Mouse (Mus musculus): ENCODE results near the gene Gm45716. TPM values are rescaled to one million over a fixed set of nuclear protein-coding genes. Genes with fewer than 3 reads are reported as not detected.

The Gm45716 gene
- total RNA-seq, 2 experiments from 2014 or later = 3.8 to 5.3 TPM

DNA sequence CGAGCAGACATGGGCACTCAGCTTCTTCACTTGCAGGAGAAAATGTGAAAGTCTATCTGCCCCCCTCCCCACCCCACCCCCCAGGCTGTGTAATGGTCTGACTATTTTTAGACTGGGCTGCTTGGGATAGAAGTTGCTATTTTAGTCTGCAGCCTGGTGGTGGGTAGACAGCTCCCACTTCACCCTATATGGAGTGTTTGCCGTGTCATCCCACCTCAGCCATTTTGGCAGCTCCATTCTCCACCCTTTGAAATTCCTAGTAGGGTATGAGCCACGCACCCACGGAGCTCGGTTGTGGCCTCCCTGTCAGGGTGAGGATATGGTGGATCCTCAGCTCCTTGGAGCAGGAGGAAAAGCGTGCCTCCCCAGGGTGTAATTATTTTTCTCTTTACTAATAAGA, 68.2 kb downstream of the Gm45716 start:
- no peak for TF ChIP-seq CTCF (IDR thresholded peaks at IDR 0.05)
- peak in 1 of 2 experiments; percentile 54 for DNase-seq (ENCODE audit: extremely low spot score in 1 of 2, low spot score in 2 of 2)
- intact Hi-C loops (cut with DNase I) = no loop called here
- H3K27ac ChIP-seq = peak overlapping the region; percentile 65
- H3K4me3 ChIP-seq = no peak overlapping the region

DNA sequence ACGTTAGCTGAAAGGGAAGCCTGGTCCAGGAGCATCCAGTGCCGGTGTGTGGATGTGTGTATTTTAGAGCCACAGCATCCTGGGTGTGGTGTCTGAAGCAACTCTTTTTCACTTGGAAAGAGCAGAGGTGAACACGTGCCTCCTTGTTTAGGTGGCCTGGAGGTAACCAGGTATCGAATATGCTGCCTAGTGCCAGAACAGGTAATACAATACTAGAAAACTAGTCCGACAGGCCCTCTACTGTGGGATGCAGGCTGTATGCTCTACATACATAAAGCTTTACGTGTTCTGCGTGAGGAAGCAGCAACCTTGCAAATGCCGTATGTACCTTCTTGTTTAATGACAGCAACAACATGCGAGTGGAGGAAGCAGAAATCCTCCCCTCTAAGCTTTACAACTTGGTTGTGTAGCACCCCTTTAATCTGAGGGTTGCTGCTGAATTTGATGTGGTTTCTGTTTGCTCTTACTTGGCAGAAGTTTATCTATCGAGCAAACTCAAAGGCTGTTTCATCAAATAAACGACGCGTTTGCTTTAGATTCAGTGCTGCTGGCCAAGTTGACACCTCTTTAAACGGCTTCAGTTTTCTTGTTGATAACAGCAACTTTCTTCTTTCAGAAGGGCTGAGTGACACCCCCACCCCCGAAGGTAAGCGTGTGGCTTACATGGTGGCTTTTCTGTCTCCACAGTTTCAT, 69.5 kb downstream of the Gm45716 start:
- no peak for DNase-seq (ENCODE audit: extremely low spot score in 1 of 2, low spot score in 2 of 2)
- Histone ChIP-seq H3K27ac (no peak overlapping the region; the same call in 1 of the 2 replicates), H3K4me3 (no peak overlapping the region)
- intact Hi-C loops (cut with DNase I) = no loop called here
- no peak for TF ChIP-seq CTCF (IDR thresholded peaks at IDR 0.05)

- TF ChIP-seq CTCF (IDR thresholded peaks at IDR 0.05) = no peak
- DNase-seq (ENCODE audit: extremely low spot score in 1 of 2, low spot score in 2 of 2) = no peak
- Histone ChIP-seq H3K4me3 (no peak overlapping the region), H3K27ac (no peak overlapping the region)
- intact Hi-C loops (cut with DNase I) = no loop called here
Measured at GRCm38 (mm10) chr11:90258321-90258927, 70.9 kb downstream of the Gm45716 start.

DNA sequence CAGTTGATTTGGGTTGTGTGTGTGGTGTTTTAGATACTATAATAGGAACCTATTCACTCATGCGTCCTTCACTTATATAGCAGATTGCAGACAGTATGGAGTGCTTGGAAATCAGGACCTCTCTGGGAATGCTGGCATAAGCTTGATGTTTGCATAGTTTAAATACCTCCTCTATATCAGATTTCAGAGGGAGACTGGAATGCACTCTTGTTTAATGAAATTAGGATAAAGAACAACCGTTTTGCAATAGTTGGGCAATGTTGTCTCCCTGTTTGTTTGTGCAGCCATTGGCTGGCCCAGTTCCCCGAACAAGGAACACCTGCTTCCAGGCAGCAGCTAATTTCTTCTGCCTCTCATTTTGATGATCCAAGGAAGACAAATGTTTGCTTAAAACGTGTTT, 71.6 kb downstream of the Gm45716 start:
- intact Hi-C loops (cut with DNase I) = no loop called here
- no peak for DNase-seq (ENCODE audit: extremely low spot score in 1 of 2, low spot score in 2 of 2)
- H3K27ac ChIP-seq = no peak overlapping the region
- no peak overlapping the region for H3K4me3 ChIP-seq
- TF ChIP-seq CTCF (IDR thresholded peaks at IDR 0.05) = no peak

- no peak overlapping the region for H3K4me3 ChIP-seq
- H3K27ac ChIP-seq = no peak overlapping the region
- DNase-seq (ENCODE audit: extremely low spot score in 1 of 2, low spot score in 2 of 2) = no peak
- no peak for TF ChIP-seq CTCF (IDR thresholded peaks at IDR 0.05)
- intact Hi-C loops (cut with DNase I) = no loop called here
Measured at GRCm38 (mm10) chr11:90259826-90260225, 72.3 kb downstream of the Gm45716 start.

- no peak overlapping the region for H3K4me3 ChIP-seq
- intact Hi-C loops (cut with DNase I) = no loop called here
- DNase-seq (ENCODE audit: extremely low spot score in 1 of 2, low spot score in 2 of 2) = no peak
- no peak overlapping the region for H3K27ac ChIP-seq
- TF ChIP-seq CTCF (IDR thresholded peaks at IDR 0.05) = no peak
Measured at GRCm38 (mm10) chr11:90264180-90264579, 76.7 kb downstream of the Gm45716 start.

DNA sequence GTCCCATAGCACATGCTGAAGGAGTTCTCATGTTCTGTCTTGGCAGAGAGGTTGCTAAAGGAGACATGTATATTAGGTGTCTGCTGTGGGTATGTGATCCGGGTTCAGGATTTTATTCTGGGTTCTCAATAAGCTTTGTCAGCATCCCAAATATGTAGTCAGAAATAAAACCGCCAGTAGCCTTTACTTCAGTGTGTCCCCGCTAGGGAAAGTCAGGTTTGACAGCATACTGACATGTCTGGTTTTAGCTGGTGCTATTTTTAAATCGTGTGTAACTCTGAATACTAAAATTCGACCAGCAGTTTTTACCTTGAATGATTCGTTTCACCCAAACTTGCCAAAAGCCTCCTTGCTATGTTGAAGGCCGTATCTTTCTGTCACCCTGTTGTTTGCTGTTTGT, 78.1 kb downstream of the Gm45716 start:
- intact Hi-C loops (cut with DNase I) = no loop called here
- Histone ChIP-seq H3K27ac (no peak overlapping the region), H3K4me3 (no peak overlapping the region)
- no peak for TF ChIP-seq CTCF (IDR thresholded peaks at IDR 0.05)
- DNase-seq (ENCODE audit: extremely low spot score in 1 of 2, low spot score in 2 of 2) = no peak

- DNase-seq (ENCODE audit: extremely low spot score in 1 of 2, low spot score in 2 of 2) = no peak
- intact Hi-C loops (cut with DNase I) = no loop called here
- Histone ChIP-seq H3K27ac (no peak overlapping the region), H3K4me3 (no peak overlapping the region)
- no peak for TF ChIP-seq CTCF (IDR thresholded peaks at IDR 0.05)
Measured at GRCm38 (mm10) chr11:90268934-90269333, 81.5 kb downstream of the Gm45716 start.

- Histone ChIP-seq H3K27ac (peak overlapping the region; percentile 44; the same call in 1 of the 2 replicates), H3K4me3 (no peak overlapping the region)
- intact Hi-C loops (cut with DNase I) = no loop called here
- DNase-seq (ENCODE audit: extremely low spot score in 1 of 2, low spot score in 2 of 2) = no peak
- no peak for TF ChIP-seq CTCF (IDR thresholded peaks at IDR 0.05)
Measured at GRCm38 (mm10) chr11:90269398-90270123, 82.1 kb downstream of the Gm45716 start.

GRCm38 (mm10) chr11:90270132-90270877, 82.8 kb downstream of the Gm45716 start:
- intact Hi-C loops (cut with DNase I) = no loop called here
- no peak for DNase-seq (ENCODE audit: extremely low spot score in 1 of 2, low spot score in 2 of 2)
- no peak for TF ChIP-seq CTCF (IDR thresholded peaks at IDR 0.05)
- Histone ChIP-seq H3K4me3 (no peak overlapping the region), H3K27ac (no peak overlapping the region; the same call in 1 of the 2 replicates)

DNA sequence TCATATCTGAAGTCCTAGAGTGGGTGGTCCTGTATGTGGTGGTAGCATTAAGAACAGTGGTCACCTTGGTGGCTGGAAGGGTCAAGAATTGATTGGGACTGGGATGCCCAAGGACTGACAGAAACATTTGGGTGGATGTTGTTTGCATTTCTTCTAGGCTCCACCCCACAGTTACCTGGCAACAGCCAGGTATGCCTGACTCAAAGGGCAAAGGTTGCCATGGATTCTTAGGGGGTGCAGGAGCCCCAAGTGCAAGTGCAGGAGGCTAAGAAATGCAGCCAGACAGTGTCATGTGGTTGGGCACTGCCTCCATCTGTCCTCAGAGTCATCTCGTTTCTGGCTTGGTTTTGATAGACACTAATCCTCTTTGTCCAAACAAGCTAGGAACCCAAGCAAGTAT, 86.7 kb downstream of the Gm45716 start:
- no peak overlapping the region for H3K4me3 ChIP-seq
- no peak for DNase-seq (ENCODE audit: extremely low spot score in 1 of 2, low spot score in 2 of 2)
- intact Hi-C loops (cut with DNase I) = no loop called here
- TF ChIP-seq CTCF (IDR thresholded peaks at IDR 0.05) = no peak
- no peak overlapping the region for H3K27ac ChIP-seq

- no peak for TF ChIP-seq CTCF (IDR thresholded peaks at IDR 0.05)
- Histone ChIP-seq H3K4me3 (no peak overlapping the region), H3K27ac (0 out of 2 replicates have a peak overlapping the region, but pooled peaks have one; percentile 32)
- DNase-seq (ENCODE audit: extremely low spot score in 1 of 2, low spot score in 2 of 2) = no peak
- intact Hi-C loops (cut with DNase I) = no loop called here
Measured at GRCm38 (mm10) chr11:90275663-90276062, 88.2 kb downstream of the Gm45716 start.

Measured in left cerebral cortex, adult 2 months (tissue).